Mouse (Mus musculus) WW6 (cell line): ENCODE data around the gene Xpnpep1.

Experiments
- DNase-seq: peaks from one replicate; pipeline ENCODE4 v3.0.0-alpha.2; 2013; ENCODE audit warnings: low read depth, low spot score

The Xpnpep1 gene

DNA sequence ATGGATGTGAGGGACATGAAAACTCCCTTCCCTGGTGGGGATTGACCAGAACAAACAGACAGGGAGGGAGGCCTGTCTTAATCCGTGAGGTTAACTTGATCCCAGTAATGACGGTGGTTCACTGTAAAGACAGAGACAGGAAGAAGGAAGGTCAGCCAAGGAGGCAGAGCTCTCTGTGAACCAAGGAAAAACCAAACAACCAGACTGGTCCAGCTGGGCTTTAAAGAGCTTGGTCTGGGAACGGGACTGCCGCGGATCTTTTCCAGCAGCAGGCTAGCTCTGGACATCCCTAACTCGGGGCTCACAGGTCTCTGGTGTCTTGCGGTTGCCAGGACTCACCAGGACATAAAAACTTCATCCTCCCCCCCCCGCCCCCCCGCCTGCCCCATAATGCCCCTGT, 26.5 kb upstream of the Xpnpep1 start:
- DNase-seq = no peak

GRCm38 (mm10) chr19:53064972-53065361, 25.0 kb upstream of the Xpnpep1 start:
- DNase-seq = no peak

- no peak for DNase-seq
These were observed 24.4 kb upstream of the Xpnpep1 start for GRCm38 (mm10) chr19:53064292-53064971.

DNA sequence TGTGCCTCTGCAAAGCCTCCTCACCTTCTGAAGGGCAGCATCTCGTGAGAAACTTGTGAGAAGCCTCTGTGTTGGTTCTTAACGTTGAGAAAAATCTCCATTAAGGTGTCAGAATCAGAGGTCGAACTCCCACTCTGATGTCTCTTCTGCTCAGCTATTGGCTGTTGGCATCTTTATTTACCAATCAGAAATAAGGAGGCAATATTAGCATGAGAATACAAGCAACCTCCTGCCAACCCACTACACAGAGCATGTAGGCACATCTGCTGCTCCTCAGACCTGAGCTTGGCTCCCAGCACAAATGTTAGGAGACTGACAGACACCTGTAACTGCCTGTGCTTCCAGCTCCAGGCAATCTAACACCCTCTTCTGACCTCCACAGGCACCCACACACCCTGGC, 22.0 kb upstream of the Xpnpep1 start:
- no peak for DNase-seq

DNA sequence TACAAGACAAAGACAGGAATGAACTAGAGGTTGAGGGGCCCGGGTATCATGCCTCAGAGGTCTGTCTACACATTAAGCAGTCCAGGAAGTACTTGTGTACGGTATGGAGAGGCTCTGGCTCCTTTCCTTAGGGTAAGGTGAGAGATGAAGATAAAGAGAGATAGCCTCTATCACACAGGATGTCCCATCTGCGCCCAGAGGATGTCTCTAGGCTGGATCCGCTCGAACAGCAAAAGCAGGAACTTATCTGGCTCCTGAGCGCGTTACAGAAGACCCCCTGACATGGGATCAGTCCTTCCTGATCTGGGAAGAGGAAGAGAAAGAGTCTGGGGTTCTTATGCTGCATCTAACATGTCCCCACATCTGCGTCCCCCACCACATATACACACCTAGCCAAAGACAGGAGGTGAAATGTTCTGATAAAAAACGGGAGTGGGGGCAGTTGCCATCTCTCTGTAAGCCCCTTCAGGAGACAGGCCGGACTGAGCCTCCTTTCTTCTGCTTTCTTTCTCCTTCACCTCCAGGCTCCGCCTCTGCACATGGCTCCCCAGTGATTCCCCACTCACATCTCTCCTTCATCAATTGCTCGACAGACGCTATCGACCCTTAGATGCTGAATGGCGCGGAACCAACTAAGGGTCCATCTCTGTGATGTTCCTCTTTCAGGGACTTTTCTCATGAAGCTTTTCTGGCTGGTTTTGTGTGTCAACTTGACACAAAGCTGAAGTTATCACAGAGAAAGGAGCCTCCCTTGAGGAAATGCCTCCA, 19.5 kb upstream of the Xpnpep1 start:
- no peak for DNase-seq

DNA sequence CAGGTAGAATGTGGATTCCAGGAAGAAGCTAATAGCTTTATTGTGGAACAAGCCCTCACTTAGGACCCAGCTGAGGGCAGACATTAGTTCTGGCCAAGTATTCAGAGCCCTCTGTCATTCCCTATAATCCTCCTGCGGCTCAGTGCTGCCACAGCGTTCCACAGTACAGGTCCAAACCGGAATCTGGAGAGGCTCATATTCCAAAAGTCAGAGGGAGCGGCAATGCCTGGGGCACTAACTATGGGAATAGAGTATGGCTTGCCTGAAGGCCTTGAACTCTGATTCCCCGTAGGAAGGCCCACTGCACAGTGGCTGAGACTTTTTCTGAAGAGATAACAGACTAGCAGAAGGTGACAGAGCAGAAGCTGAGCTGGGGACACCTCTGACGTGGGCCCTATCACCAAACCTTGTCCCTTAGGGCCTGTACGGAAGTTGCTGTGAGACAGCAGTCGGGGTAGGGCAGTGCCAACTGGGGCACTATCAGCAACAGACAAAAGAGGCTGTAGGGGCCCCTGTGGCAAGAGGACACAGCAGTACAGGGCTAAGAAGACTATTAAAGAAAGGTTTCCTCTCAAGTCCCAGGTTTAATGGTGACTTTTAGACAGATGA, 18.8 kb upstream of the Xpnpep1 start:
- no peak for DNase-seq

DNA sequence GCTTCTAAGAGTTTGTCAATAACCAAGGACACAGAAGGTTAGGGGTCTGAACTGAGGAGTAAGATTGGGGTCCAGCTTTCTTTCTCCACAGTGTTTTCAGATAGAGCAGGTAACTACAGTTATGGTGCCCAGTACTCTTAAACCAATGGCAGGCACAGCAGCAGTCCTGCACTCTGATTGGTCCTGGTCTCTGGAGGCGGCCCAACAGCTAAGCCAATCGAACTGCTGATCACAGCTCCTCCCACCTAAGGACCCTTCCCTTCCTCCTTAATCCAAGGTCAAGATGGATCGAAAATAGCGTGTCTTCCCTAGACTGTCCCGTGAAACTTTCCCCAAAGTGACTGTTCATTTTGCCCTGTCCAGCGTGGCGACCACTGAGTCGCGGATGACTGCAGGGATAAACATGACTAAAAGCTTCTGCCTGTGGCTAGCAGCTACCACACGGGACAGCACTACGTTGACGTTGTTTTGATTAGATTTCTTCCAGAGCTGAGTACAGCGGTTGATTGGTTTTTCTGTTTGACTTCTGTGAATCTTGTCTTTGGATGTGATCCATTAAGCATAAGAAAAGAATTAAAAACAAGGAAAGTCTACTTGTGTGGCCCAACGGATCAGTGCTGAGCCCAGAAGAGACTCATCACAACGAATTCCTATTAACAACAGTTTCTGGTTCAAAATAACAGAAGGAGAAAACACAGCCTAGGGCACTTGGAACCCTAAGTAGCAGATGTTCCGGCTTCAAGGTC, 18.1 kb upstream of the Xpnpep1 start:
- no peak for DNase-seq

DNA sequence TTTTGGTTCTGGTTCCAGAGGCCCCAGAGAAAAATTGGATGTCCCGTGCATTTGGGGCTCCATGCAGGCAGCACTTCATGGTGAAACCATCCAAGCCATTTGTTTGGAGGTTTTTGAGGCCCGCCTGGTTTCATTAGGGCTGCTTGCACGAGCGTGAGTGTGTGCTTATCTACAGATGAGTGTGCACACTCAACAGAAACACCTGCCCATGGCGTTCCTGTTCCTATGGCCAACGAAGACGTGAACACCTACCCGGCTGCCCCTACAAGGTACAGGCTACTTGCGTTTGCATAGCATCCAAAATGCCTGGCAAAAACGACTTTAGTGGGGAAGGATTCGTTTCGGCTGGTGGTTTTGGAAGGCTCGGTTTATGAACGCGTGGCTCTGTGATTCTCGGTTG, 13.3 kb upstream of the Xpnpep1 start:
- no peak for DNase-seq

GRCm38 (mm10) chr19:53052031-53052670, 12.1 kb upstream of the Xpnpep1 start:
- no peak for DNase-seq

DNA sequence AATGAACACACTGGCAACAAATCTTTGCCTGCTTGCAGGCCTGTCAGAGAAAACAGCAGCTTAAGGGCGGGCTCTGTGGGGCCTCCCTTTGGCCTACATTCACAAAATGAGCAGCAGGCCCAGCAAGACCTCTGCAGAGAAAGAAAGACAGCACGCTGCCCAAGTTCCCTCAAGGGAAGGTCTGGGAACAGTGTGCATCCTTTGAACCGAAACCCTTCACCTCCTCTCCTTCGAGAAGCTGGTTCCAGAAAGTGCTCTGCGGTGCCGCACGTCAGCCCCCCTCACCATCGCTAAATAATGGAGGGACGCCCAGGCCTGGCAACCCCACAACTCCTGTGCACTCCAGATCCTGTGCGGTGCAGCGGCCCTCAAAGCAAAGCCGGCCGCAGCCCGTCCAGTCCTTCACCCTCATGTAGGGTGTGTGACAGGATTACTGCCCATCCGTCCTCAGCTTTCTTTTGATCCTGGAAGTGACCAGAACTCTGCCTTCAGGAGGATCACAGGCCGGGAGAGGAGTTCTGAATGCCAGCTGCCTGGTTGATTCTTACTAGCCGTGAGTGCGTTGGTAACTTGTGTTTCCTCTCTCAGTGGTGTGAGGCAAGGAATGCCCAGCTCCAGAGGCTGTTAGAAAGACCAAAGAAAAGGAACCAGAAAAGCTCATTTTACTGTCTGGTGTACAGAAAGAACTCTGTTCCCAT, 11.4 kb upstream of the Xpnpep1 start:
- DNase-seq = no peak

DNA sequence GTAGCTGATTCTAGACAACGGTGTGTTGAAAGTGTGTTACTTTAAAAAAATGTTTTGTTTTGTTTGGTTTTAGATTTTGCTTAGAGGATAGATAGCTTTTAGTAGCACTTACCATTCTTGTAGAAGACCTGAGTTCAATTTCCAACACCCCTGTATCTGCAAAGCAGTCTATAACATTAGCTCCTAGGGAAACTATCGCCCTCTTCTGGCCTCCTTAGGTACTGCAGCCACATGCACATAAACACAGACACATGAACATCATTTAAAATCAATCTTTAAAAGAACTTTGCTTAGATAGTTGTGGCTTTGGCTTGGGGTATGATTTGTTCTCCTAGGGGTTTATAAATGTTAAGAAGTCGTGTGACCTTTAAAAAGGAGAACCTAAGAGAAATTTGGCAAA, 10.1 kb upstream of the Xpnpep1 start:
- no peak for DNase-seq

DNA sequence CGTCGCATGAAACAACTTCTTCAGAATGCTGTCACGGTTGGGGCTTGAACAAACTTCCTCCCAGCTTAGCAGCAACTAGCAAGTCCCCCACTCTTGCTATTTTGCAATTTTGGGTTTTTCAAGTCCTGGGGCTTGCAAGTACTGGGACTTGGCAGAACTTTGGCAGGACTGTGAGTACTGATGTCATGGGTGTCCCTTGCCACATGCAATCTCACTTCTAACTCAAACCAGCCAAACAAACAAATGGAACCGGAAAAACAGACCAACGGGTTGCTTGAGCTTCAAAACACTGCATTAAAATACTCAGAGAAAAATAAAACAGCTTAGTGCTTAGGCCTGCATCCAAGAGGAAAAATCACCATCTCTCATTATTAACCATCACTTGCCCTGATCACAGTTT, 7.2 kb upstream of the Xpnpep1 start:
- no peak for DNase-seq

DNA sequence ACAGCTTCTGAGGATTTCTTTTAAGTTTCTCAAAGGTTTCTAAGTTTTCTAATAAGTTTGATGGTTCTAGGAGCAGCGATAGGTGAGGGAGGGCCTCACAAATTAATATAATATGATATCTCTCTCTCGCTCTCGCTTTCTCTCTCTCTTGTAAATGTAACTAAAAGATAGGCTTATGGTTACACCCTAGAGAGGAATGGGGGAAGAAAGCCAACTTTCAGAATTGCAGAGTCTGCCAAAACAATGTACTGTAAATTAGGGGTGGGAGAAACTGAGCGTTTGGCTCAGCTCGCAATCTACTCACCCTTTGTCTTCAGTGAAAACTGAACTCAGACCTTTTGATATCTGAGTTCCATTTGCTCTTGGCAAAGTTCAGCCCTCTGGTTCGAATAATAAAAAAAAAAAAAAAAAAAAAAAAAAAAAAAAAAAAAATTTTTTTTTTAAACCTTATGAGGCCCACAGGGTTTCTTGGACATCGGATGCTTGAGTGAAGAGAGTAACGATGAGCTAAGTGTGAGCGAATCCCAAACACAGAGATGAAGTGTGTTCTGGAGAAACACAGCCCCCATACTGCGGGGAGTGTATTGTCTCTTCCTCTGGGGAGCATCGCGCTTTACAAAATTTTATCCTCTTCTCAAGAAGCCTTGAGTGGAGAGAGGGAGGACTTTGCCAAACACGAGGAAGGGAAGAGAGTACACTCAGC, 3.6 kb upstream of the Xpnpep1 start:
- DNase-seq = no peak

DNA sequence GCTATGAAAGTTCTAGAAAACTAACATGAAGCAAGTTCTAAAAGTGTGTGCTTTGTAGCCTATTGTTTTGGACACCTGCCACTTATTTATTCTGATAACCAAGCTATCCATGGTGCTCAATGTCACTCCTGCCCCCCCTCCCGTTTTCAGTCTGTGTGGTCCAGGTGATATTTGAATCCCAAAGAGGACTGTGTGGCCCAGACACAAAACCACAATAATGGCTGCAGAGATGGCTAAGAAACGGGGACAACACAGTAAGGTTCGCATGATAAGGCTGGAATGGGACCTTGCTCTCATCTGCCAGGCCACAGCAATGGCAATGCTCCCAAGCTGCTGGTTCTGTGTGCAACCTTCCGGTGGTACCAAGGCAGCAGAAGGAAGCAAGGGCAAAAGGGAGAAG, 1.6 kb upstream of the Xpnpep1 start:
- no peak for DNase-seq

GRCm38 (mm10) chr19:53041133-53041510, 1.1 kb upstream of the Xpnpep1 start:
- DNase-seq = no peak

DNA sequence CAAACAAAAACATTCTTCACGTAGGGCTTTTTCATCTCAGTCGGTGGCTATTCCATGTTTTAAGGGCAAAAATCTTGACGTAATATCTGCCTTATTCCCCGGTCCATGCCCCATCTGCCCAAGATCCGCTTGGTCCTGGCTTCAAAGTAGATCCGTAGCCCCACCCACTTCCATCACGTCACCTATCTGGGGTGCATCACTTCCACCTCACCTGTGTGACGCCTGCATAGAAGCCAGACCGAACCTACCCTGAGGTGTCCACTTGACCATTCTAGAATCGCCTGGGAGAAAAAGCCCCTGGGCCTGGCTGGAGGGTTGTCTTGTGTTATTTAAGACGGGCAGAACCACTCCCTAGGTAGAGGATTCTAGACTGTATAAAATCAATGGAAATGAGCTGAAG, 924 bp downstream of the Xpnpep1 start:
- no peak for DNase-seq

DNA sequence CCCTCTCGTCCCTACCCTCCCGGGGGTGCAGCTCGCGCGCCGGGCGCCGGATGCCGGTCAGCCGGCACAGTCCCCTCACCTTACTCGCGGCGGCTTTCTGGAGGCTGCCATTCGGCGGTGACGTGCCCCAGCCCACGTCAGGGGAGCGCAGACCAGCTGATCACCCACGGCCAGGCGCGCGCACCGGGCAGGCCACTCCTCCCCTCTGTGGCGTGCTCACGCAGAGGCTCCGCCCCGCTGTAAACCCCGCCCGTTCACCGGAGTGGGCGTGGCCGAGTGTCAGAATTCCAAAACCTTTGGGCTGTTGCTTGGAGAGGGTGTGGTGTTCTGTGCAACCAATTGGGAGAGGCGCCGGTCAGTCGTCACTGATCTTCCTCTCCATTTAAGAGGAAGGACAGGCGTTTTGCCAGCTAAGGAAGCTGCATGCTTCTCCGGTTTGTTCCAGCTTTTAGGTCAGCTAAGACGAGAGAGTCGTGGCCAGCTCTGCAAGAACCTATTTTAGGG, 1.5 kb downstream of the Xpnpep1 start:
- peak; percentile 94 for DNase-seq

GRCm38 (mm10) chr19:53037925-53038419, 2.0 kb downstream of the Xpnpep1 start:
- no peak for DNase-seq

- no peak for DNase-seq
These were observed 6.7 kb downstream of the Xpnpep1 start for GRCm38 (mm10) chr19:53033159-53033943.
